8 mouse cellular contexts compared by ENCODE assay signal in the genomic region with DNA sequence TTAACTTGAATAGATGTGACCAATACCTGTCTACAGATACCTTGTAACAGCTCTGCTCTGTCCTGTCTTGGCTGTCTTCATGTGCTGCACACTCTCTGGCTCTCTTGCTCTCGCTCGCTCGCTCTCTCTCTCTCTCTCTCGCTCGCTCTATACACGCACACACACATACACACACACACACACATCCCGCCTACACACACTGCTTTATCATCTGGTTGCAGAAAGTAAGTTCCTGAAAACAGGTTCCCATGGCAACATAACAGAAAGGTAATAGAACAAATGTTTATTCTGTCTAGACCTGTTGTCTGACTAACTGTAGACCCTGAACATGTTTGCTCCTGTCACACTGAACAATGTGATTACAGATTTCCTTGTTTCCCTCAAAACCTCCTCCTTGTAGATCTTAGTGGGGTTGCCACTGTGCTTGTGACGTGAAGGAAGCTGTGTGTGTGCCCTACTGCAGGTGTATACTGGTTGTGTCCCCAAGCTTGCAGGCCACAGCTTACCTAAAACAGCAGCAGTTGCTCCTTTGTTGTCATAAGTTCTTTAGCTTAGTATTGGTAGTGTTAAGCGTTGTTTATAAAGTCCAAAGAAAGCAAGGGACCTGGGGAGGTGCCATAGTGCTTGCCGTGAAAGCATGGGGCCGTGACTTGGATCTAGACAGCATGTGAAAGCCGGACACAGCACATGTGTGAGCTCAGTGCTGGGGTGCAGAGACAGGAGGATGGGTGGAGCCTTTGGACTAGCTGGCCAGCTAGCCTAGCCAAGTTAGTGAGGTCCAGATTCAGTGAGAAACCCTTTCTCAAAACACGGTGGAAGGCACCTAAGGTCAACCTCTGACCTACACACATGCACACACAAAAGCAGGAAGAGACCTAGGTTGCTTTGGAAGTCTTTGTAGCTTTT. TPM values are rescaled to one million over a fixed set of nuclear protein-coding genes. Genes with fewer than 3 reads are reported as not detected.
DNase-seq lines count a peak whose midpoint lies in the region; ATAC-seq and TF ChIP-seq lines count a peak whose summit lies in the region.

No protein-coding gene starts in this region.

- no peaks in the 10 kb centered on the region for H3K36me3 ChIP-seq in kidney, adult 2 months (ENCODE audit: control insufficient read depth, insufficient read depth, low read length)
- peaks cover 5% of the 10 kb centered on the region; the same call in 1 of the 2 replicates for H3K36me3 ChIP-seq in embryonic facial prominence, embryonic 13.5 days
- H3K36me3 ChIP-seq in lung, postnatal 0 days (ENCODE audit: insufficient read depth, low read length) = no peaks in the 10 kb centered on the region

- H3K27me3 ChIP-seq in kidney, adult 2 months (replicated peaks; ENCODE audit: control insufficient read depth, insufficient read depth, low read length) = no peaks in the 10 kb centered on the region
- H3K27me3 ChIP-seq in embryonic facial prominence, embryonic 13.5 days = no peaks in the 10 kb centered on the region
- no peaks in the 10 kb centered on the region for H3K27me3 ChIP-seq in lung, postnatal 0 days (replicated peaks; ENCODE audit: insufficient read depth, low read length)

- DNase-seq in kidney, adult 2 months = peak; percentile 48
- no peak for DNase-seq in kidney, adult 8-10 months
- DNase-seq in 416B (ENCODE audit: low read depth) = peak; percentile 62
- peak; percentile 71 for DNase-seq in lung, postnatal 0 days (ENCODE audit: low spot score)
- DNase-seq in telencephalon, adult 2 months (ENCODE audit: low read depth, low spot score) = peak; percentile 68

- no peaks in the 10 kb centered on the region for H3K9me3 ChIP-seq in embryonic facial prominence, embryonic 13.5 days
- no peaks in the 10 kb centered on the region for H3K9me3 ChIP-seq in lung, postnatal 0 days (ENCODE audit: low read length)

- 46% methylated on average over 13 of the region's 13 CpGs for WGBS in kidney, adult 2 months
- whole genome bisulfite sequencing in embryonic facial prominence, embryonic 13.5 days = 73% methylated on average over 13 of the region's 13 CpGs
- 35% methylated on average over 13 of the region's 13 CpGs for WGBS in lung, postnatal 0 days

- no peak for TF ChIP-seq CTCF in kidney, adult 2 months (conservative IDR thresholded peaks at IDR 0.05; ENCODE audit: insufficient read depth, insufficient read length, low read depth, low read length)
- TF ChIP-seq CTCF in lung, postnatal 0 days (IDR thresholded peaks at IDR 0.05) = no peak

- peak overlapping the region; percentile 87 for H3K27ac ChIP-seq in kidney, adult 2 months (ENCODE audit: insufficient read depth, low read depth, low read length)
- H3K27ac ChIP-seq in embryonic facial prominence, embryonic 13.5 days = peak overlapping the region; percentile 60; the same call in 1 of the 2 replicates
- H3K27ac ChIP-seq in lung, postnatal 0 days (ENCODE audit: low read length) = peak overlapping the region; percentile 79

- no peak for TF ChIP-seq POLR2A in kidney, adult 2 months (IDR thresholded peaks at IDR 0.05; ENCODE audit: low read depth, low read length)

- peaks cover 59% of the 10 kb centered on the region for H3K4me1 ChIP-seq in kidney, adult 2 months (ENCODE audit: control insufficient read depth, insufficient read depth, low read length)
- peaks cover 48% of the 10 kb centered on the region for H3K4me1 ChIP-seq in embryonic facial prominence, embryonic 13.5 days
- H3K4me1 ChIP-seq in lung, postnatal 0 days (ENCODE audit: insufficient read depth, low read depth, low read length) = peaks cover 36% of the 10 kb centered on the region

- no peak; the same call in 1 of the 2 replicates for TF ChIP-seq EP300 in lung, postnatal 0 days (IDR thresholded peaks at IDR 0.05)

- peak; percentile 76 for ATAC-seq in CD4-positive, CD25-positive, alpha-beta regulatory T cell, adult 4 months
- 0 out of 2 replicates have a peak, but pooled peaks have one; percentile 43 for ATAC-seq in embryonic facial prominence, embryonic 13.5 days (ENCODE audit: insufficient number of reproducible peaks, insufficient read depth, low FRiP score, low TSS enrichment, low read depth)
- peak; percentile 47 for ATAC-seq in lung, postnatal 0 days
- ATAC-seq in erythroblast, adult 5-6 weeks (replicated peaks; ENCODE audit: low FRiP score, poor library complexity, severe bottlenecking) = no peak

- H3K4me2 ChIP-seq in embryonic facial prominence, embryonic 13.5 days = 0 out of 2 replicates have a peak overlapping the region, but pooled peaks have one; percentile 5
- peak overlapping the region; percentile 22 for H3K4me2 ChIP-seq in lung, postnatal 0 days (replicated peaks; ENCODE audit: low read depth, low read length)

- peak overlapping the region; percentile 32; the same call in 1 of the 2 replicates for H3K9ac ChIP-seq in embryonic facial prominence, embryonic 13.5 days
- H3K9ac ChIP-seq in lung, postnatal 0 days (replicated peaks; ENCODE audit: low read depth) = no peak overlapping the region

- no peak overlapping the region for H3K4me3 ChIP-seq in kidney, adult 2 months (ENCODE audit: insufficient read depth, low read depth, low read length)
- no peak overlapping the region for H3K4me3 ChIP-seq in embryonic facial prominence, embryonic 13.5 days
- H3K4me3 ChIP-seq in lung, postnatal 0 days (ENCODE audit: low read depth, low read length) = no peak overlapping the region

RNA-seq across cellular contexts. Expression of gene Mapk14, which starts 6.4 kb away (rescaled TPM):
- 92.2 and 97.3 TPM in 2 replicates for polyA plus RNA-seq in kidney, adult 2 months (2012; rRNA removed)
- 10 to 100 TPM; 17.8 to 20.7 TPM for polyA plus RNA-seq in CD4-positive, CD25-positive, alpha-beta regulatory T cell, adult 4 months (2017; shearing (Covaris generic))
- polyA plus RNA-seq in embryonic facial prominence, embryonic 13.5 days (2015; fragmentation: Nextera tagmentation; extraction: Ambion mirVana) = 41.6 and 42.5 TPM in 2 replicates
- polyA plus RNA-seq in lung, postnatal 0 days (2015; fragmentation: Nextera tagmentation; extraction: Ambion mirVana) = 31.9 and 34.0 TPM in 2 replicates
- total RNA-seq in erythroblast, adult 5-6 weeks (2015; ENCODE audit: low replicate concordance) = 31.5 and 44.7 TPM in 2 replicates
- total RNA-seq in erythroblast, adult 5-6 weeks (2017; ENCODE audit: low replicate concordance) = 20.5 and 29.3 TPM in 2 replicates

RNA-seq across cellular contexts. Expression of gene Slc26a8, which starts 7.5 kb away (rescaled TPM):
- polyA plus RNA-seq in kidney, adult 2 months (2012; rRNA removed) = 0.86 and 0.91 TPM in 2 replicates
- under 1 TPM in 1 of 2 experiments, not detected in 1; 0.32 TPM for polyA plus RNA-seq in CD4-positive, CD25-positive, alpha-beta regulatory T cell, adult 4 months (2017; shearing (Covaris generic))
- polyA plus RNA-seq in embryonic facial prominence, embryonic 13.5 days (2015; fragmentation: Nextera tagmentation; extraction: Ambion mirVana) = 0.43 and 0.46 TPM in 2 replicates
- 0.60 and 0.68 TPM in 2 replicates for polyA plus RNA-seq in lung, postnatal 0 days (2015; fragmentation: Nextera tagmentation; extraction: Ambion mirVana)
- total RNA-seq in erythroblast, adult 5-6 weeks (2015; ENCODE audit: low replicate concordance) = 2.9 and 3.7 TPM in 2 replicates
- total RNA-seq in erythroblast, adult 5-6 weeks (2017; ENCODE audit: low replicate concordance) = 3.5 TPM in 1 of 2 replicates, not detected in the other

RNA-seq across cellular contexts. Expression of gene AC170998.1, which starts 28.3 kb away (rescaled TPM):
- 0.63 and 0.94 TPM in 2 replicates for polyA plus RNA-seq in kidney, adult 2 months (2012; rRNA removed)
- 10 to 100 TPM; 10.1 TPM for polyA plus RNA-seq in CD4-positive, CD25-positive, alpha-beta regulatory T cell, adult 4 months (2017; shearing (Covaris generic))
- 4.1 and 5.3 TPM in 2 replicates for polyA plus RNA-seq in embryonic facial prominence, embryonic 13.5 days (2015; fragmentation: Nextera tagmentation; extraction: Ambion mirVana)
- polyA plus RNA-seq in lung, postnatal 0 days (2015; fragmentation: Nextera tagmentation; extraction: Ambion mirVana) = 2.0 and 2.4 TPM in 2 replicates
- total RNA-seq in erythroblast, adult 5-6 weeks (2015; ENCODE audit: low replicate concordance) = not detected in 2 replicates
- total RNA-seq in erythroblast, adult 5-6 weeks (2017; ENCODE audit: low replicate concordance) = 8.5 TPM in 1 of 2 replicates, not detected in the other

Comparison
In these comparisons a context has a peak if more than half of its experiments do, and no peak if none do; other contexts are left out.
1. DNase-seq: peak in kidney, adult 2 months (single experiment), 416B (single experiment), lung, postnatal 0 days (single experiment) and telencephalon, adult 2 months (single experiment); none in kidney, adult 8-10 months (0 of 2).
2. Peak in every context shown above with its lines, with median percentiles within 50 percentile points of each other: H3K27ac ChIP-seq.